Mouse (Mus musculus): ENCODE results near the gene Clstn1.
"Not testable (repeated sequence)": the region's sequence is repeated elsewhere in the genome, so short reads cannot be mapped to it uniquely, and the experiment has no call there.

Clstn1 gene

GRCm38 (mm10) chr4:149599549-149599948 is 13.3 kb downstream of the Clstn1 start:
- no peak for DNase-seq (ENCODE audit: low spot score in 2 of 2)

GRCm38 (mm10) chr4:149600130-149600529 is 13.9 kb downstream of the Clstn1 start:
- DNase-seq (ENCODE audit: low spot score in 2 of 2): no peak

- no peak for DNase-seq (ENCODE audit: low spot score in 2 of 2)
Observed at GRCm38 (mm10) chr4:149601484-149601883, 15.2 kb downstream of the Clstn1 start.

- no peak for DNase-seq (ENCODE audit: low spot score in 2 of 2)
Observed at GRCm38 (mm10) chr4:149602236-149602635, 16.0 kb downstream of the Clstn1 start.

GRCm38 (mm10) chr4:149603860-149604259 is 17.6 kb downstream of the Clstn1 start:
- DNase-seq (ENCODE audit: low spot score in 2 of 2): no peak

GRCm38 (mm10) chr4:149604518-149604917 is 18.2 kb downstream of the Clstn1 start:
- no peak for DNase-seq (ENCODE audit: low spot score in 2 of 2)

- DNase-seq (ENCODE audit: low spot score in 2 of 2): no peak
Observed at GRCm38 (mm10) chr4:149606056-149606455, 19.8 kb downstream of the Clstn1 start.

GRCm38 (mm10) chr4:149606766-149607358 is 20.6 kb downstream of the Clstn1 start:
- DNase-seq (ENCODE audit: low spot score in 2 of 2): no peak

- no peak for DNase-seq (ENCODE audit: low spot score in 2 of 2)
Observed at GRCm38 (mm10) chr4:149607591-149608308, 21.5 kb downstream of the Clstn1 start.

- DNase-seq (ENCODE audit: low spot score in 2 of 2): no peak
Observed at GRCm38 (mm10) chr4:149608309-149608638, 22.0 kb downstream of the Clstn1 start.

- no peak for DNase-seq (ENCODE audit: low spot score in 2 of 2)
Observed at GRCm38 (mm10) chr4:149609256-149610025, 23.2 kb downstream of the Clstn1 start.

- peak in 1 of 2 experiments; percentile 55 for DNase-seq (ENCODE audit: low spot score in 2 of 2)
Observed at GRCm38 (mm10) chr4:149611376-149612044, 25.2 kb downstream of the Clstn1 start.

GRCm38 (mm10) chr4:149613497-149613896 is 27.2 kb downstream of the Clstn1 start:
- not testable (repeated sequence) for DNase-seq (ENCODE audit: low spot score in 2 of 2)

- DNase-seq (ENCODE audit: low spot score in 2 of 2): no peak
Observed at GRCm38 (mm10) chr4:149614869-149615268, 28.6 kb downstream of the Clstn1 start.

- not testable (repeated sequence) for DNase-seq (ENCODE audit: low spot score in 2 of 2)
Observed at GRCm38 (mm10) chr4:149616999-149617398, 30.7 kb downstream of the Clstn1 start.

- no peak for DNase-seq (ENCODE audit: low spot score in 2 of 2)
Observed at GRCm38 (mm10) chr4:149619988-149620387, 33.7 kb downstream of the Clstn1 start.

- no peak for DNase-seq (ENCODE audit: low spot score in 2 of 2)
Observed at GRCm38 (mm10) chr4:149621286-149621685, 35.0 kb downstream of the Clstn1 start.

- no peak for DNase-seq (ENCODE audit: low spot score in 2 of 2)
Observed at GRCm38 (mm10) chr4:149623711-149624110, 37.4 kb downstream of the Clstn1 start.

GRCm38 (mm10) chr4:149626809-149627208 is 40.5 kb downstream of the Clstn1 start:
- no peak for DNase-seq (ENCODE audit: low spot score in 2 of 2)

- DNase-seq (ENCODE audit: low spot score in 2 of 2): peak in 1 of 2 experiments; percentile 57
Observed at GRCm38 (mm10) chr4:149628372-149628771, 42.1 kb downstream of the Clstn1 start.

- DNase-seq (ENCODE audit: low spot score in 2 of 2): no peak
Observed at GRCm38 (mm10) chr4:149628810-149629209, 42.5 kb downstream of the Clstn1 start.

GRCm38 (mm10) chr4:149632670-149633307 is 46.5 kb downstream of the Clstn1 start:
- DNase-seq (ENCODE audit: low spot score in 2 of 2): no peak
